ENCODE assay signal across 14 mouse cellular contexts in genomic region chr13:25077262-25077661, GRCm38 (mm10). TPM values are rescaled to one million over a fixed set of nuclear protein-coding genes. Genes with fewer than 3 reads are reported as not detected.
DNase-seq lines count a peak whose midpoint lies in the region; ATAC-seq lines count a peak whose summit lies in the region.
"Had no signal": no experiment of that assay in that cellular context is flagged by ENCODE, and none has a peak within 500 bp of the region (broad histone marks: within the 10 kb centered on the region; RNA-seq: fewer than 3 reads in every experiment).

No protein-coding gene starts in this region.

- peak; percentile 25 for DNase-seq in forebrain, embryonic 14.5 days (ENCODE audit: low spot score)
- DNase-seq in forebrain, embryonic 10.5 days (ENCODE audit: extremely low spot score, low spot score), result no peak
- DNase-seq in midbrain, embryonic 10.5 days (ENCODE audit: low spot score), result peak; percentile 22
- DNase-seq in MN1 (ENCODE audit: low spot score), result no peak
- no peak for DNase-seq in cerebellum, postnatal 25 days
- DNase-seq: B cell, adult 2 months; cerebellum, adult 9-11 months; right cerebral cortex, adult 18-20 months had no signal

- no peak overlapping the region for H3K27ac ChIP-seq in forebrain, embryonic 14.5 days (ENCODE audit: low read depth, low read length)
- H3K27ac ChIP-seq in forebrain, embryonic 10.5 days, result no peak overlapping the region
- no peak overlapping the region for H3K27ac ChIP-seq in midbrain, embryonic 10.5 days (replicated peaks)
- no peak overlapping the region for H3K27ac ChIP-seq in midbrain, embryonic 13.5 days
- no peak overlapping the region for H3K27ac ChIP-seq in hindbrain, embryonic 16.5 days (ENCODE audit: low read depth, low read length)
- no peak overlapping the region for H3K27ac ChIP-seq in neural tube, embryonic 12.5 days
- H3K27ac ChIP-seq: intestine, embryonic 15.5 days; lung, embryonic 15.5 days; neural tube, embryonic 13.5 days had no signal

- no peak overlapping the region for H3K4me2 ChIP-seq in forebrain, embryonic 14.5 days (ENCODE audit: low read length)
- no peak overlapping the region for H3K4me2 ChIP-seq in midbrain, embryonic 13.5 days (replicated peaks)
- no peak overlapping the region for H3K4me2 ChIP-seq in hindbrain, embryonic 16.5 days (ENCODE audit: low read length)
- H3K4me2 ChIP-seq in neural tube, embryonic 12.5 days (replicated peaks), result no peak overlapping the region
- H3K4me2 ChIP-seq: intestine, embryonic 15.5 days; lung, embryonic 15.5 days; neural tube, embryonic 13.5 days had no signal

- no peak overlapping the region for H3K4me3 ChIP-seq in forebrain, embryonic 14.5 days (ENCODE audit: low read depth, low read length)
- no peak overlapping the region for H3K4me3 ChIP-seq in forebrain, embryonic 10.5 days
- H3K4me3 ChIP-seq in midbrain, embryonic 10.5 days, result no peak overlapping the region
- H3K4me3 ChIP-seq in midbrain, embryonic 13.5 days (replicated peaks), result no peak overlapping the region
- H3K4me3 ChIP-seq in hindbrain, embryonic 16.5 days (ENCODE audit: low read length), result no peak overlapping the region
- H3K4me3 ChIP-seq in neural tube, embryonic 12.5 days, result no peak overlapping the region
- H3K4me3 ChIP-seq: intestine, embryonic 15.5 days; lung, embryonic 15.5 days; neural tube, embryonic 13.5 days had no signal

- no peaks in the 10 kb centered on the region for H3K27me3 ChIP-seq in forebrain, embryonic 14.5 days (replicated peaks; ENCODE audit: control insufficient read depth, insufficient read depth, low read length)
- H3K27me3 ChIP-seq in forebrain, embryonic 10.5 days (ENCODE audit: poor library complexity, severe bottlenecking), result peaks cover 27% of the 10 kb centered on the region
- peaks cover 8% of the 10 kb centered on the region; the same call in 1 of the 2 replicates for H3K27me3 ChIP-seq in midbrain, embryonic 10.5 days (ENCODE audit: low read depth, poor library complexity, severe bottlenecking)
- H3K27me3 ChIP-seq in midbrain, embryonic 13.5 days, result no peaks in the 10 kb centered on the region
- no peaks in the 10 kb centered on the region for H3K27me3 ChIP-seq in hindbrain, embryonic 16.5 days (replicated peaks; ENCODE audit: control insufficient read depth, insufficient read depth, low read length)
- H3K27me3 ChIP-seq in neural tube, embryonic 12.5 days (replicated peaks), result no peaks in the 10 kb centered on the region
- H3K27me3 ChIP-seq: intestine, embryonic 15.5 days; lung, embryonic 15.5 days had no signal

- H3K9me3 ChIP-seq in forebrain, embryonic 14.5 days (replicated peaks; ENCODE audit: control insufficient read depth, low read length), result no peaks in the 10 kb centered on the region
- H3K9me3 ChIP-seq in forebrain, embryonic 10.5 days, result no peaks in the 10 kb centered on the region
- no peaks in the 10 kb centered on the region for H3K9me3 ChIP-seq in midbrain, embryonic 10.5 days (replicated peaks)
- H3K9me3 ChIP-seq in midbrain, embryonic 13.5 days, result no peaks in the 10 kb centered on the region
- H3K9me3 ChIP-seq in hindbrain, embryonic 16.5 days (ENCODE audit: control insufficient read depth, low read length), result no peaks in the 10 kb centered on the region; the same call in 1 of the 2 replicates
- H3K9me3 ChIP-seq in neural tube, embryonic 12.5 days, result no peaks in the 10 kb centered on the region
- H3K9me3 ChIP-seq: intestine, embryonic 15.5 days; lung, embryonic 15.5 days; neural tube, embryonic 13.5 days had no signal

- H3K4me1 ChIP-seq in forebrain, embryonic 14.5 days (ENCODE audit: control insufficient read depth, insufficient read depth, low read length), result no peaks in the 10 kb centered on the region
- H3K4me1 ChIP-seq in forebrain, embryonic 10.5 days, result peaks cover 14% of the 10 kb centered on the region
- peaks cover 7% of the 10 kb centered on the region for H3K4me1 ChIP-seq in midbrain, embryonic 10.5 days
- H3K4me1 ChIP-seq in midbrain, embryonic 13.5 days (replicated peaks), result no peaks in the 10 kb centered on the region
- no peaks in the 10 kb centered on the region for H3K4me1 ChIP-seq in hindbrain, embryonic 16.5 days (ENCODE audit: control insufficient read depth, insufficient read depth, low read depth, low read length)
- peaks cover 6% of the 10 kb centered on the region; the same call in 1 of the 2 replicates for H3K4me1 ChIP-seq in neural tube, embryonic 12.5 days
- H3K4me1 ChIP-seq: intestine, embryonic 15.5 days; lung, embryonic 15.5 days had no signal

- ATAC-seq in forebrain, embryonic 14.5 days, result no peak
- no peak for ATAC-seq in midbrain, embryonic 13.5 days
- 0 out of 2 replicates have a peak, but pooled peaks have one; percentile 60 for ATAC-seq in hindbrain, embryonic 16.5 days
- ATAC-seq in neural tube, embryonic 12.5 days (ENCODE audit: low FRiP score, low read depth), result peak; percentile 48; the same call in 1 of the 2 replicates
- ATAC-seq: intestine, embryonic 15.5 days had no signal

- no peaks in the 10 kb centered on the region for H3K36me3 ChIP-seq in forebrain, embryonic 14.5 days (ENCODE audit: control insufficient read depth, insufficient read depth, low read length)
- H3K36me3 ChIP-seq in forebrain, embryonic 10.5 days (replicated peaks), result no peaks in the 10 kb centered on the region
- no peaks in the 10 kb centered on the region for H3K36me3 ChIP-seq in midbrain, embryonic 10.5 days
- no peaks in the 10 kb centered on the region for H3K36me3 ChIP-seq in midbrain, embryonic 13.5 days
- no peaks in the 10 kb centered on the region for H3K36me3 ChIP-seq in hindbrain, embryonic 16.5 days (ENCODE audit: control insufficient read depth, insufficient read depth, low read length)
- H3K36me3 ChIP-seq in neural tube, embryonic 12.5 days, result no peaks in the 10 kb centered on the region
- H3K36me3 ChIP-seq: intestine, embryonic 15.5 days; lung, embryonic 15.5 days; neural tube, embryonic 13.5 days had no signal

- 33% methylated on average over 7 of the region's 7 CpGs for WGBS in forebrain, embryonic 14.5 days
- 46% methylated on average over 7 of the region's 7 CpGs for WGBS in forebrain, embryonic 10.5 days
- WGBS in midbrain, embryonic 10.5 days, result 46% methylated on average over 7 of the region's 7 CpGs
- 39% methylated on average over 7 of the region's 7 CpGs for WGBS in midbrain, embryonic 13.5 days
- 12% methylated on average over 7 of the region's 7 CpGs for WGBS in hindbrain, embryonic 16.5 days
- 5% methylated on average over 7 of the region's 7 CpGs for WGBS in neural tube, embryonic 12.5 days

- no peak overlapping the region for H3K9ac ChIP-seq in forebrain, embryonic 14.5 days (ENCODE audit: low read length)
- no peak overlapping the region for H3K9ac ChIP-seq in midbrain, embryonic 13.5 days (replicated peaks)
- no peak overlapping the region for H3K9ac ChIP-seq in hindbrain, embryonic 16.5 days (ENCODE audit: low read depth, low read length)
- H3K9ac ChIP-seq in neural tube, embryonic 12.5 days, result no peak overlapping the region
- H3K9ac ChIP-seq: intestine, embryonic 15.5 days; lung, embryonic 15.5 days; neural tube, embryonic 13.5 days had no signal

RNA-seq across cellular contexts. Expression of gene Dcdc2a, which starts 21.5 kb away (rescaled TPM):
- polyA plus RNA-seq in forebrain, embryonic 14.5 days (2014; fragmentation: Nextera tagmentation; extraction: Ambion mirVana), result 1.4 and 2.3 TPM in 2 replicates
- polyA plus RNA-seq in forebrain, embryonic 10.5 days (2016; fragmentation: Nextera tagmentation; extraction: Ambion mirVana), result 1.5 and 2.1 TPM in 2 replicates
- 1.7 and 1.8 TPM in 2 replicates for polyA plus RNA-seq in midbrain, embryonic 10.5 days (2016; fragmentation: Nextera tagmentation; extraction: Ambion mirVana)
- polyA plus RNA-seq in midbrain, embryonic 13.5 days (2015; fragmentation: Nextera tagmentation; extraction: Ambion mirVana), result 2.8 and 3.0 TPM in 2 replicates
- 4.4 and 6.0 TPM in 2 replicates for polyA plus RNA-seq in hindbrain, embryonic 16.5 days (2015; fragmentation: Nextera tagmentation; extraction: Ambion mirVana)
- polyA plus RNA-seq in neural tube, embryonic 12.5 days (2016; fragmentation: Nextera tagmentation; extraction: Ambion mirVana), result 2.8 and 2.9 TPM in 2 replicates

RNA-seq across cellular contexts. Expression of gene Mrs2, which starts 57.1 kb away (rescaled TPM):
- polyA plus RNA-seq in forebrain, embryonic 14.5 days (2014; fragmentation: Nextera tagmentation; extraction: Ambion mirVana), result 15.8 and 18.1 TPM in 2 replicates
- 18.9 and 21.0 TPM in 2 replicates for polyA plus RNA-seq in forebrain, embryonic 10.5 days (2016; fragmentation: Nextera tagmentation; extraction: Ambion mirVana)
- 15.0 and 19.7 TPM in 2 replicates for polyA plus RNA-seq in midbrain, embryonic 10.5 days (2016; fragmentation: Nextera tagmentation; extraction: Ambion mirVana)
- polyA plus RNA-seq in midbrain, embryonic 13.5 days (2015; fragmentation: Nextera tagmentation; extraction: Ambion mirVana), result 18.6 and 19.3 TPM in 2 replicates
- polyA plus RNA-seq in hindbrain, embryonic 16.5 days (2015; fragmentation: Nextera tagmentation; extraction: Ambion mirVana), result 12.8 and 14.7 TPM in 2 replicates
- 28.8 and 30.3 TPM in 2 replicates for polyA plus RNA-seq in neural tube, embryonic 12.5 days (2016; fragmentation: Nextera tagmentation; extraction: Ambion mirVana)

Comparison
In these comparisons a context has a peak if more than half of its experiments do, and no peak if none do; other contexts are left out.
1. DNase-seq: peak in forebrain, embryonic 14.5 days (single experiment) and midbrain, embryonic 10.5 days (single experiment); none in forebrain, embryonic 10.5 days (single experiment), MN1 (single experiment) and cerebellum, postnatal 25 days (0 of 2).
2. ATAC-seq: peak in hindbrain, embryonic 16.5 days (single experiment) and neural tube, embryonic 12.5 days (single experiment); none in forebrain, embryonic 14.5 days (single experiment) and midbrain, embryonic 13.5 days (single experiment).